Mouse (Mus musculus) intestine, embryonic 16.5 days (tissue): ENCODE data around the gene Ephb2. TPM values are rescaled to one million over a fixed set of nuclear protein-coding genes. Genes with fewer than 3 reads are reported as not detected.
A peak's percentile ranks its signal among the peaks of the same experiment; 100 is the strongest.

Experiments used
- ATAC-seq: fragments of 200-750 bp; cut with Nextera tagmentation; 2 replicates; pipeline ENCODE4 v1.8.0; 2017; ENCODE audit warnings: moderate TSS enrichment, moderate library complexity
- H3K27ac ChIP-seq: fragments of 300-500 bp; sonication (generic); 2 replicates; pipeline ENCODE4 v1.5.1; 2014; ENCODE audit warnings: mild to moderate bottlenecking, low read length
- H3K27me3 ChIP-seq: fragments of 300-500 bp; sonication (generic); replicated peaks from 2 replicates; pipeline ENCODE4 v1.6.1; 2014; ENCODE audit warnings: low read length, control low read depth, mixed read lengths; ENCODE audit not compliant: control insufficient read depth, insufficient read depth
- H3K36me3 ChIP-seq: fragments of 300-500 bp; sonication (generic); 2 replicates; pipeline ENCODE4 v1.6.1; 2014; ENCODE audit warnings: low read length, control low read depth; ENCODE audit not compliant: control insufficient read depth, insufficient read depth
- H3K4me1 ChIP-seq: fragments of 300-500 bp; sonication (generic); 2 replicates; pipeline ENCODE4 v1.6.1; 2014; ENCODE audit warnings: low read length, control low read depth, mixed read lengths; ENCODE audit not compliant: control insufficient read depth, insufficient read depth
- H3K4me2 ChIP-seq: fragments of 300-500 bp; sonication (generic); 2 replicates; pipeline ENCODE4 v1.6.1; 2014; ENCODE audit warnings: low read depth, low read length, control low read depth
- H3K4me3 ChIP-seq: fragments of 300-500 bp; sonication (generic); 2 replicates; pipeline ENCODE4 v1.5.1; 2014; ENCODE audit warnings: mild to moderate bottlenecking, low read length
- H3K9ac ChIP-seq: fragments of 300-500 bp; sonication (generic); 2 replicates; pipeline ENCODE4 v1.6.1; 2014; ENCODE audit warnings: low read depth, low read length
- H3K9me3 ChIP-seq: fragments of 300-500 bp; sonication (generic); 2 replicates; pipeline ENCODE4 v1.6.1; 2016; ENCODE audit warnings: low read length, control low read depth; ENCODE audit not compliant: control insufficient read depth
- WGBS: fragments of 180-500 bp; shearing (Covaris S2); extraction: QIAGEN DNeasy Blood & Tissue Kit; methylation state at CpG from one replicate; pipeline ENCODE4 v1.1.7; 2014; 5-methylcytosine and 5-hydroxymethylcytosine counted together
- polyA plus RNA-seq: library from polyadenylated mRNA; unstranded; fragments of >200 nt; fragmentation: Nextera tagmentation; extraction: Ambion mirVana; gene quantifications from 2 replicates; pipeline ENCODE4 v1.2.1, GENCODE M21; 2015

Ephb2 gene
- polyA plus RNA-seq, 1 experiment from 2014 or later, result 3.5 TPM

GRCm38 (mm10) chr4:136793320-136793719, 42.5 kb downstream of the Ephb2 start:
- no peak overlapping the region for H3K4me2 ChIP-seq
- ATAC-seq, result no peak
- H3K27me3 ChIP-seq, result no peaks in the 10 kb centered on the region
- H3K9me3 ChIP-seq, result no peaks in the 10 kb centered on the region
- no peak overlapping the region for H3K4me3 ChIP-seq
- no peaks in the 10 kb centered on the region for H3K36me3 ChIP-seq
- 80% methylated on average over 11 of the region's 11 CpGs for WGBS
- H3K27ac ChIP-seq, result no peak overlapping the region
- H3K4me1 ChIP-seq, result peaks cover 21% of the 10 kb centered on the region
- no peak overlapping the region for H3K9ac ChIP-seq

GRCm38 (mm10) chr4:136789821-136790220, 46.0 kb downstream of the Ephb2 start:
- ATAC-seq, result no peak
- Histone ChIP-seq H3K4me1 (peaks cover 14% of the 10 kb centered on the region), H3K27me3 (no peaks in the 10 kb centered on the region), H3K9ac (no peak overlapping the region), H3K4me2 (no peak overlapping the region), H3K4me3 (no peak overlapping the region), H3K36me3 (no peaks in the 10 kb centered on the region), H3K27ac (no peak overlapping the region), H3K9me3 (no peaks in the 10 kb centered on the region)
- WGBS, result 56% methylated on average over 6 of the region's 6 CpGs

GRCm38 (mm10) chr4:136787357-136787756, 48.4 kb downstream of the Ephb2 start:
- Histone ChIP-seq H3K9ac (no peak overlapping the region), H3K27ac (no peak overlapping the region), H3K27me3 (no peaks in the 10 kb centered on the region), H3K36me3 (no peaks in the 10 kb centered on the region), H3K4me3 (no peak overlapping the region), H3K4me1 (peaks cover 13% of the 10 kb centered on the region; the same call in 1 of the 2 replicates), H3K4me2 (no peak overlapping the region), H3K9me3 (no peaks in the 10 kb centered on the region)
- ATAC-seq, result no peak
- 68% methylated on average over 4 of the region's 4 CpGs for WGBS

GRCm38 (mm10) chr4:136786453-136787276, 49.1 kb downstream of the Ephb2 start:
- Histone ChIP-seq H3K4me1 (peaks cover 19% of the 10 kb centered on the region), H3K9me3 (no peaks in the 10 kb centered on the region), H3K36me3 (no peaks in the 10 kb centered on the region), H3K4me2 (no peak overlapping the region), H3K9ac (no peak overlapping the region), H3K27ac (no peak overlapping the region), H3K4me3 (no peak overlapping the region), H3K27me3 (no peaks in the 10 kb centered on the region)
- ATAC-seq, result no peak
- WGBS, result 56% methylated on average over 26 of the region's 26 CpGs

GRCm38 (mm10) chr4:136783552-136784150, 52.1 kb downstream of the Ephb2 start:
- peaks cover 20% of the 10 kb centered on the region for H3K4me1 ChIP-seq
- no peaks in the 10 kb centered on the region for H3K27me3 ChIP-seq
- no peaks in the 10 kb centered on the region for H3K9me3 ChIP-seq
- peak overlapping the region; percentile 25 for H3K27ac ChIP-seq
- H3K4me2 ChIP-seq, result no peak overlapping the region
- ATAC-seq, result no peak
- WGBS, result 38% methylated on average over 22 of the region's 22 CpGs
- no peak overlapping the region for H3K4me3 ChIP-seq
- H3K36me3 ChIP-seq, result no peaks in the 10 kb centered on the region
- no peak overlapping the region for H3K9ac ChIP-seq

GRCm38 (mm10) chr4:136782579-136782925, 53.2 kb downstream of the Ephb2 start:
- Histone ChIP-seq H3K9me3 (no peaks in the 10 kb centered on the region), H3K9ac (peak overlapping the region; percentile 1; the same call in 1 of the 2 replicates), H3K4me1 (peaks cover 22% of the 10 kb centered on the region), H3K4me3 (no peak overlapping the region), H3K27ac (no peak overlapping the region), H3K4me2 (no peak overlapping the region), H3K27me3 (no peaks in the 10 kb centered on the region), H3K36me3 (no peaks in the 10 kb centered on the region)
- WGBS, result 100% methylated on average over 1 of the region's 1 CpGs
- no peak for ATAC-seq

- Histone ChIP-seq H3K9ac (peak overlapping the region; percentile 1; the same call in 1 of the 2 replicates), H3K9me3 (no peaks in the 10 kb centered on the region), H3K4me3 (no peak overlapping the region), H3K36me3 (no peaks in the 10 kb centered on the region), H3K4me2 (no peak overlapping the region), H3K27ac (peak overlapping the region; percentile 3; the same call in 1 of the 2 replicates), H3K4me1 (peaks cover 27% of the 10 kb centered on the region), H3K27me3 (no peaks in the 10 kb centered on the region)
- ATAC-seq, result no peak
- 68% methylated on average over 13 of the region's 13 CpGs for WGBS
Observed at GRCm38 (mm10) chr4:136781868-136782578, 53.8 kb downstream of the Ephb2 start.

- Histone ChIP-seq H3K27me3 (no peaks in the 10 kb centered on the region), H3K27ac (peak overlapping the region; percentile 45; the same call in 1 of the 2 replicates), H3K9ac (no peak overlapping the region), H3K4me3 (no peak overlapping the region), H3K4me1 (peaks cover 36% of the 10 kb centered on the region), H3K4me2 (no peak overlapping the region), H3K36me3 (no peaks in the 10 kb centered on the region), H3K9me3 (no peaks in the 10 kb centered on the region)
- peak; percentile 79 for ATAC-seq
- 63% methylated on average over 20 of the region's 20 CpGs for WGBS
Observed at GRCm38 (mm10) chr4:136780201-136780895, 55.4 kb downstream of the Ephb2 start.

GRCm38 (mm10) chr4:136779156-136779555, 56.6 kb downstream of the Ephb2 start:
- H3K9me3 ChIP-seq, result no peaks in the 10 kb centered on the region
- H3K36me3 ChIP-seq, result no peaks in the 10 kb centered on the region
- peaks cover 36% of the 10 kb centered on the region for H3K4me1 ChIP-seq
- no peak overlapping the region for H3K27ac ChIP-seq
- ATAC-seq, result no peak
- H3K9ac ChIP-seq, result no peak overlapping the region
- H3K4me2 ChIP-seq, result no peak overlapping the region
- H3K4me3 ChIP-seq, result no peak overlapping the region
- 88% methylated on average over 11 of the region's 11 CpGs for WGBS
- no peaks in the 10 kb centered on the region for H3K27me3 ChIP-seq
